Mouse (Mus musculus): ENCODE data around the gene Scgb1b30.
"Not testable (repeated sequence)": the region's sequence is repeated elsewhere in the genome, so short reads cannot be mapped to it uniquely, and the experiment has no call there.

The Scgb1b30 gene

GRCm38 (mm10) chr7:34094911-34095481 lies at the start of gene Scgb1b30:
Gene Scgb1b30, plus strand, starts transcription at chr7:34095431.
- no peak for DNase-seq (ENCODE audit: low spot score in 2 of 2)

- not testable (repeated sequence) for DNase-seq (ENCODE audit: low spot score in 2 of 2)
These were observed 27.1 kb upstream of the Scgb1b30 start for GRCm38 (mm10) chr7:34068132-34068531.

GRCm38 (mm10) chr7:34100002-34100401 lies 4.8 kb downstream of the Scgb1b30 start:
- DNase-seq (ENCODE audit: low spot score in 2 of 2): no peak

GRCm38 (mm10) chr7:34101276-34101675 lies 6.0 kb downstream of the Scgb1b30 start:
- DNase-seq (ENCODE audit: low spot score in 2 of 2): no peak

- DNase-seq (ENCODE audit: low spot score in 2 of 2): no peak
These were observed 14.0 kb downstream of the Scgb1b30 start for GRCm38 (mm10) chr7:34109190-34109589.

- DNase-seq (ENCODE audit: low spot score in 2 of 2): no peak
These were observed 21.4 kb downstream of the Scgb1b30 start for GRCm38 (mm10) chr7:34116601-34117000.

GRCm38 (mm10) chr7:34120636-34121035 lies 25.4 kb downstream of the Scgb1b30 start:
- DNase-seq (ENCODE audit: low spot score in 2 of 2): not testable (repeated sequence)

GRCm38 (mm10) chr7:34122987-34123720 lies 27.9 kb downstream of the Scgb1b30 start:
- no peak for DNase-seq (ENCODE audit: low spot score in 2 of 2)

GRCm38 (mm10) chr7:34125346-34125745 lies 30.1 kb downstream of the Scgb1b30 start:
- no peak for DNase-seq (ENCODE audit: low spot score in 2 of 2)

GRCm38 (mm10) chr7:34126291-34126690 lies 31.1 kb downstream of the Scgb1b30 start:
- DNase-seq (ENCODE audit: low spot score in 2 of 2): no peak

- no peak for DNase-seq (ENCODE audit: low spot score in 2 of 2)
These were observed 35.9 kb downstream of the Scgb1b30 start for GRCm38 (mm10) chr7:34131118-34131517.

- no peak for DNase-seq (ENCODE audit: low spot score in 2 of 2)
These were observed 36.7 kb downstream of the Scgb1b30 start for GRCm38 (mm10) chr7:34131959-34132354.

GRCm38 (mm10) chr7:34132355-34133079 lies 37.3 kb downstream of the Scgb1b30 start:
- DNase-seq (ENCODE audit: low spot score in 2 of 2): no peak

- DNase-seq (ENCODE audit: low spot score in 2 of 2): peak; percentile 17 to 35
These were observed 38.0 kb downstream of the Scgb1b30 start, which contains the start of gene Wtip for GRCm38 (mm10) chr7:34133117-34133762. Gene Wtip, minus strand, starts transcription at chr7:34133268.

- no peak for DNase-seq (ENCODE audit: low spot score in 2 of 2)
These were observed 39.1 kb downstream of the Scgb1b30 start for GRCm38 (mm10) chr7:34134336-34134735.

- no peak for DNase-seq (ENCODE audit: low spot score in 2 of 2)
These were observed 44.3 kb downstream of the Scgb1b30 start for GRCm38 (mm10) chr7:34139493-34139892.

GRCm38 (mm10) chr7:34141123-34141522 lies 45.9 kb downstream of the Scgb1b30 start:
- no peak for DNase-seq (ENCODE audit: low spot score in 2 of 2)

GRCm38 (mm10) chr7:34147193-34147592 lies 52.0 kb downstream of the Scgb1b30 start:
- DNase-seq (ENCODE audit: low spot score in 2 of 2): no peak

Measured in frontal cortex, postnatal 25 days (tissue).